Mouse (Mus musculus) left cerebral cortex, postnatal 10 days (tissue): Measurements from ENCODE around the gene Rpl18. TPM values are rescaled to one million over a fixed set of nuclear protein-coding genes. Genes with fewer than 3 reads are reported as not detected.
A peak's percentile ranks its signal among the peaks of the same experiment; 100 is the strongest.

Source experiments
- DNase-seq, 2 experiments: peaks; one replicate each; pipeline ENCODE4 v3.0.0; 2021 to 2022; ENCODE audit warnings: low spot score in 2 of 2, mixed read lengths in 1 of 2; ENCODE audit errors: extremely low spot score in 1 of 2
- intact Hi-C: fragments of 180-260 bp; cut with DNase I; formaldehyde crosslinking; loops from one replicate; pipeline ENCODE4 v1.15.1; 2025
- total RNA-seq, 2 experiments: library from RNA; stranded (reverse); gene quantifications; 2 replicates each; pipeline ENCODE4 v1.2.3; 2021

Gene Rpl18
- total RNA-seq, 2 experiments from 2014 or later = 437 to 456 TPM

DNA sequence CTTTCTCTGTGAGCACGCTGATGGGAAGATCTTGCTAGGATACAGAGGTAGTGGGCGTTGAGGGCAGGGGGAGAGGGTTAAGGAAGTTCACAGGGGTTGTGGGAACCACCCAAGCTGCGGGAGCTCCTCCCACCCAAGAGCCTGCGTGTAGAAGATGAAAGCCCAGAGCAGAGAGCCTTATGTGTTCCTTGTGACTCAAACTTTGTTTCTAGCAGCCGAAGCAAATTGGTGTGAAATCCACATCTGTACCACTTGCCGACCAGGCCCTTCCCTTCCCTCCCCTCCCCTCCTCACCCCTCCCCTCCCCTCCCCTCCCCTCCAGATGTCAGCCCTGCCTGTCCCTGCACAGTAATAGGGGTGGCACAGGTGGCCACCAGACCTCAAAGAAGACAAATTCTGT lies 20.2 kb upstream of the Rpl18 start:
- intact Hi-C loops = no loop called here

DNA sequence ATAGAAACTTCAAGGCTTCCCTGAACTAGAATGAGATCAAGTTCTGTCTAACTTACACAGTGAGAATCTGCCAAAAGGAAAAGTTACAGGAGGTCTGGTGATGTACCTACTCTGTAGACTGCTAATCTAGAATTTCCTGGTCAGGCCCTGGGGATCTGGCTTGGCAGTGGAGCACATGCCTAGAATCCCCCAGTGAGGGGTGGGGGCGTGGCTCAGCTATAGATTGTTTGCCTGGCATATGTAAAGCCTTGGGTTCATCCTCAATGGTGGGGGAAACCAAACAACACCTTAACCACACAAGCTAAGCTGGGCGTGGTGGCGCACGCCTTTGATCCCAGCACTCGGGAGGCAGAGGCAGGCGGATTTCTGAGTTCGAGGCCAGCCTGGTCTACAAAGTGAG lies 17.4 kb upstream of the Rpl18 start:
- intact Hi-C loops = no loop called here
- no peak for DNase-seq

More for the DNA sequence above, 20.2 kb upstream of the Rpl18 start:
- DNase-seq = no peak

DNA sequence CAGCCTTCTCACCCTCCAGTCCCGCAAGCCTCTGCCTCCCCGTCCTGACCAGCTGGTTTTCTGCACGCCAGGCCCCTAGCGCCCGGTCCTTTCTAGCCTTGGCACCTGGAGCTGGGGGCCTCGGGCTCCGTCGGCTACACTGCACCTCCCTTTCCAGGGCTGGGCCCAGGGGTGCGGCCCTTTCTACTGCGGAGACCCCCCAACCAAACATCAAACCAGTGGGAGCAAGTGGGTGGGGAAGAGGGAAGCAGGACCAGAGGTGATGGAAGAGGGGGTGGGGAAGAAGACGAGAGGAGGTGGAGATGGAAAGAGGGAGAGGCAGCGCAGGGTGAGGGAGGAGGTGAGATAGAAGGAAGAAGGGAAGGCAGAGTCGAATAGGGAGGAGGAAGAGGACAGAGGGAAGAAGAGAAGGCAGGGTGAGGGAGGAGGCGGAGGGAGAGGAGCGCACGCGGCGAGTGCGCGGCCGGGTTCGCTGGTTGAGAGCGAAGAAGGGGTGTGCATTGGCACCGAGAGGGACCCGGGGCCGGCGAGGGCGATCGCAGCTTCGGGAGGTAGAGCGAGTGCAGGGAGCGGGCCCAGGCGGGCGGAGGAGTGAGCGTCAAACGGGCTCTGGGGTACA lies 15.6 kb upstream of the Rpl18 start, which contains the start of gene Car11:
Gene Car11, plus strand, starts transcription at position 321 of the 619 bp plus-strand sequence.
- intact Hi-C loops = no loop called here
- DNase-seq = peak in 1 of 2 experiments; percentile 74

DNA sequence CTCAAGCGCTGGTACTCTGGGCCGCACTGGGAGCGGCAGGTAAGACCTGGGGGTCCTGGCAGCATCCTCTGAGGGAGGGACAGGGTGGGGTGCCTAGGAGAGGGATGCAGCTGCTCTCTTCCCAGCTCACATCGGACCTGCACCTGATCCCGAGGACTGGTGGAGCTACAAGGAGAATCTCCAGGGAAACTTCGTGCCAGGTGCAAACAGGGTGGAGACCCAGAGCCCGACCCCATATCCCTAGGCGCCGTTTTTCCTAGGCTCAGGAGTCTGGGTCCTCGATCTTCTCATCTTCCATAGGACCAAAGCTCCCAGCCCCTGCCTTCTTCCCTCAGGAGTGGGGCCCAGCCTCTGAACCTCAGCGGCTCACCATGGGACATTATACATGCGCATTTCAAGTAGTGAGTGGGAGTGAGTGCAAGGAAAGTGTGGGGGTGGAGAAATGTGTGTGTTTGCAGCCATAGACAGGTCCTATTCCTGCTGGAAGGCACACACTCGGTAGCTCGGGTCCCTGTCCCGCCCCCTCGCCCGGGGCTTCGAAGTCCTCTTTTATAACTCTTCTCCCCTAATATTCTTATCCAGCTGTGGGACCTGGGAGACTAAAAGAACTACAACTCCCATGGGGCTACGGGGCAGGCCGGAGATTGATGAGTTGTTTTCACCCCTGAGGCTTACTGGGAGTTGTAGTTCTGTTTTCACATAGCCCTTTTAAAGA lies 14.8 kb upstream of the Rpl18 start:
- intact Hi-C loops = no loop called here
- peak in 1 of 2 experiments; percentile 80 for DNase-seq

DNA sequence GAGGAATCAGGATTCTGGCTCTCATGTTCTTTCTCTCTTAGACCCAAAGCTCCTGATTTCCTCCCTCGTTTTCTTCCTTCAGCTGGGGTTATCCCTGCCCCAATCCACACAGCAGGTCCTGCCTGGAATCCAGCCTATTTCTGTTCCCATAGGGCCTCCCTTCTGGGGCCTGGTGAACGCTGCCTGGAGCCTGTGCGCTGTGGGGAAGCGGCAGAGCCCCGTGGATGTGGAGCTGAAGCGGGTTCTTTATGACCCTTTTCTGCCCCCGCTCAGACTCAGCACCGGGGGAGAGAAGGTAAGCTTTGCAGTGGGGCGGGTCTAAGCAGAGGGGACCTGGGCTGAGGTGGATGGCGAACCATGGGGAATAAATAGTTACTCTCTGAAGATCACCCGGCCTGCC lies 14.2 kb upstream of the Rpl18 start:
- no peak for DNase-seq
- intact Hi-C loops = no loop called here

DNA sequence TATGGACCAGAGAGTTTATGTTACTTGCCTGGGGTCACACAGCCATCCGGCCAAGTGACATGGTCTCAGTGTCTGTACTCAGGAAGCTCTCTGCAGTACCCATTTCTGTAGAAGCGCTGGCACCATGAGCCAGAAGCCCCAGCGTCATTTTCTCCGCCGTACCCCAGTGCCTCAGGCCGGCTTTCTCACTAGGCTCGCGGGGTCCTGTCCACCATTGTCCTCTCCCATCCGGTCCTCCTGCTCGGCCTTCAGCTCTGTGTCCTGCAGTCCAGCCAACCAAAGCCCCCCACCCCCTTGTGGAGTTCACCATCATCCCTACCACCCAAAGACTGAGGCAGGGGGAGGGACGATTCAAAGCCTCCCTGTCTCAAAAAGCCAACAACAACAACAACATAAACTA lies 13.7 kb upstream of the Rpl18 start:
- DNase-seq = no peak
- intact Hi-C loops = no loop called here

DNA sequence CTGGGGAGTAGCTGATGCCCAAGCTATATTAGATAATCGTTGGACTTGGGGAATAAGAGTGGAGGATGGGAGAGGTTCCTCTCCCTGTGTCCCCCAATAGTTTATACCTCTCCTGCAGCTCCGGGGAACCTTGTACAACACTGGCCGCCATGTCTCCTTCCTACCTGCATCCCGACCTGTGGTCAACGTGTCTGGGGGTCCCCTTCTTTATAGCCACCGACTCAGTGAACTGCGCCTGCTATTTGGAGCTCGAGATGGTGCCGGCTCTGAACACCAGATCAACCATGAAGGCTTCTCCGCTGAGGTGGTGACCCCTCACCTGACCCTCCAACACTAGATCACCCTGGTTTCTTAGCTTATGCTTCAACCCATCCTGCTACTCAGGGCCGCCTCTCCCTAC lies 12.9 kb upstream of the Rpl18 start:
- intact Hi-C loops = no loop called here

DNA sequence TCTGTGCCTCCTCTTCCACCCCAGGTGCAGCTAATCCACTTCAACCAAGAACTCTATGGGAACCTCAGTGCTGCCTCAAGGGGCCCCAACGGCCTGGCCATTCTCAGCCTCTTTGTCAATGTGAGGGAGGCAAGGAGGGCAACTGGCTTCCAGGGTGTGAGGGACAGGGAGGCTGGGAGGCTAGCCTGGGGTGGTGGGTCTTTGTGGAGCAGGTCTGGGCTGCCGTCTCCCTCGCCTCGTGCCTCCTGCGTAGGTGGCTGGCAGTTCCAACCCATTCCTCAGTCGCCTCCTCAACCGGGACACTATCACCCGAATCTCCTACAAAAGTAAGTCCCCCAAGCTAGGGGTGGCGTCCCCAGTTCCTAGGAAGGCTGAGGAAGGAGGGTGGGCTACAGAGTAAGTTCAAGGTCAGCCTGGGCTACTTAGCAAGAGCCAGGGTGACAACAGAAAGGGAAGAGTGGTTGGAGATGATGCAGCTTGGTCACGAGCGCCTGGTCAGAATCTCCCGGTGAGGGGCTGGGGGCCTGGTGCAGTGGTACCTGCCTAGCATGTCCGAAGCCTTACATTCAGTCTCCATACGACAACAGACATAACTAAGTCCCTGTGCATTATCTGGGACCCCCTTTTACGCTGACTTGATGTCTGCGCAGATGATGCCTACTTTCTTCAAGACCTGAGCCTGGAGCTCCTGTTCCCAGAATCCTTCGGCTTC lies 12.3 kb upstream of the Rpl18 start:
- intact Hi-C loops = no loop called here
- no peak for DNase-seq

More for the DNA sequence above, 12.9 kb upstream of the Rpl18 start:
- no peak for DNase-seq

DNA sequence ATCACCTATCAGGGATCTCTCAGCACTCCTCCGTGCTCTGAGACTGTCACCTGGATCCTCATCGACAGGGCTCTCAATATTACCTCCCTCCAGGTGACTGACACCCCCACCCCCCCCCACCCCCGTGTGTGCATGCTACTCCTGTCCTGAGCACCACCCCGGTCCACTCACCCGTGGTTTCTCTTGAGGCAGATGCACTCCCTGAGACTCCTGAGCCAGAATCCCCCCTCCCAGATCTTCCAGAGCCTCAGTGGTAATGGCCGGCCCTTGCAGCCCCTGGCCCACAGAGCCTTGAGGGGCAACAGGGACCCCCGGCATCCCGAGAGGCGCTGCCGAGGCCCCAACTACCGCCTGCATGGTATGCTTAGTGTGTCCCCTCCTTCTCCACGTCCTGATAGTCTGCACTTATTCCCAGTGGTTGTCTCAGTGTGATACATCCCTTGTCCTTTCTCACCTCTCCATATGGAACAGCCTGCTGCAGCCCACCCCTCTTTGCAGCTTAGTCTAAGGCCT lies 11.7 kb upstream of the Rpl18 start:
- peak in 1 of 2 experiments; percentile 65 for DNase-seq
- intact Hi-C loops = no loop called here

DNA sequence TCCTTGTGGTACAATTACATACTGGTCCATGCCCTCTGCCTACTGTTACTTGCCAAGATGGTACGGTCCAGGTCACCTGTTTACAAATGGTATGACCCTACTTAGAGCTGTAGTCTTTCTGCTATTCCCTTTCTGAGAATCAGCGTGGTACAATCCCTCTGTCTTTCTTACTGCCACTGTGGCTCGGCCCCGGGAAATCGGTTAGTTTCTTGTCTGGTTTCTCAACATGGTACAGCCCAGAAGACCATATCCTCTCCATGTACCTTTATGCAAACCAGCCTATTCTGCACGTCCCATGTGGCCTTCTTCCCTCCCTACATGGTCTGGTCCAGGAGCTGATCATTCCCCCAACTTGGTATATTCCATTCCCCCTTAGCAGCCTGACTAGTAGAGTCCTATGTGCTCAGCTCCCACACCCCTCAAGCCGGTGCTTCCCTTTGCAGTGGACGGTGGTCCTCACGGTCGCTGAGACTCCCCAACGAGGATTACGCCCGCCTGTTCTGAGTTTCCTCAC lies 11.2 kb upstream of the Rpl18 start:
- peak; percentile 80 to 84 for DNase-seq
- intact Hi-C loops = no loop called here

DNA sequence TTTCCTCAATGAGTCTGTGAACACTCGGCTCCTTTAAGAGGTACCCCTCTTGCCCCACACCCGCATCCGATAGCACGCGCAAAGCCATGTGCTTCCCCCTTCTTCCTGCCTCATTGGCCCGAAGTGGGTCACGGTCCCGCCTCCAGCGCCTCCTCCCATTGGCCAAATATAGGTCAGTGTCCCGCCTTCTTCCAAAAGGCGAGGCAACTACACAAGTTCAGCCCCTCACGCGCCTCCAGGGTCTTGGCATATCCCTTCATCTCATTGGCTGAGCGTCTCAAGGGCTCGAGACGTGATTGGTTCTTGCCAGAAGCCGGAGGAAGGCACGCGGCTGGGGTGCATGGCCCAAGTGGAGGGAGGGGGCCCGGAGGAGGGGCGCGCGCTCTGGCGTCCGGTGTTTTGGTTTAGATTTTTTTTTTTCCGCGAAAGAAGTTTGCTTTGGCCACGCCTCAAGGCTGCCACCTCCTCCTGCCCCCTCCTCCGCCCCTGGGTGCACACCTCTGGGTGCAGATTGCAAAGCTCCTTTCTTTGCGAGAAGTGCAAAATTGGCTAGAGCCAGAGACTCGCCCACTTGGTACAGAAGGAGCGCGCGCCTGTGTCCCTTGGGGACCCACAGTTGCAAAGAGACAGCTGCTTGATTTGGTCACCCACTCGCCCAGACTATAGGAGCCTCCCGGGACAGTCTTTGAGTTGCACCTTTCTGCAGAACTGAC lies 10.4 kb upstream of the Rpl18 start, which contains the start of gene Dbp:
Gene Dbp, plus strand, starts transcription at position 359 of the 713 bp plus-strand sequence.
- intact Hi-C loops = no loop called here
- DNase-seq = peak; percentile 99 to 100

DNA sequence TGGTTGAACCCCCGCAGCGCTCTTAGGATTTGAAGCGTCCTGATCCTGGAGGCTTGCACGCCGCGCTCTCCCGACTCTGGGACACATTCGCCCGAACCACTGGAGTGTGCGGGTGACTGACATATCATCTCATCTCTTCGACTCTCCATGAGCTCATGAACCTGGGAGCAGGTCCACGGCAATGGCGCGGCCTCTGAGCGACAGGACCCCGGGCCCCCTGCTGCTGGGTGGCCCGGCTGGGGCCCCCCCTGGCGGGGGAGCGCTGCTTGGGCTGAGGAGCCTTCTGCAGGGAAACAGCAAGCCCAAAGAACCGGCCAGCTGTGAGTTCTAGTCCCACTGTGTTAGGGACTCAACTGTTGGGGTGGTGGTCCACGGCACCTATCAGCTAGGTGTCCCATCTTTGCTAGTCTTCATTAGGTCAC lies 9.8 kb upstream of the Rpl18 start:
- DNase-seq = peak in 1 of 2 experiments; percentile 71
- intact Hi-C loops = no loop called here

DNA sequence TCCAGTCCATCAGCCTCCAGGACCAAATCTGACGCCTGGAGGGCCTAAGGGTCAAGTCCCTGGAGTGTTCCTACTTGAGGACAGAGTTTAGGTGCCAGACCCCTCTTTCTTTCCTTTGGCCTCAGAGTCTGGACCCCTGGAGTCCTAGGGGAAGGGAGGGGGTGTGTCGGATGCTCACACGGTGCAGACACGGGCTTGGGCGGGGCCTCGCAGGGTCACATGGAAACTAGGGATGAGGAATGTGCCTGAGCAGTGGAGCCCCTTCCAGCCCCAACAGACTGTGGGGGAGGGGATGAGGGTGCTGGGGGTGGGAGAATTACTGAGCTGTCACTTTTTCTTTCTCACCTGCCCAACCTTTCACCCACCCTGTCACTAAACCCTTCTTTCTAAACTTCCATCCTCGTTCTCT lies 9.4 kb upstream of the Rpl18 start:
- intact Hi-C loops = no loop called here
- peak in 1 of 2 experiments; percentile 95 for DNase-seq

DNA sequence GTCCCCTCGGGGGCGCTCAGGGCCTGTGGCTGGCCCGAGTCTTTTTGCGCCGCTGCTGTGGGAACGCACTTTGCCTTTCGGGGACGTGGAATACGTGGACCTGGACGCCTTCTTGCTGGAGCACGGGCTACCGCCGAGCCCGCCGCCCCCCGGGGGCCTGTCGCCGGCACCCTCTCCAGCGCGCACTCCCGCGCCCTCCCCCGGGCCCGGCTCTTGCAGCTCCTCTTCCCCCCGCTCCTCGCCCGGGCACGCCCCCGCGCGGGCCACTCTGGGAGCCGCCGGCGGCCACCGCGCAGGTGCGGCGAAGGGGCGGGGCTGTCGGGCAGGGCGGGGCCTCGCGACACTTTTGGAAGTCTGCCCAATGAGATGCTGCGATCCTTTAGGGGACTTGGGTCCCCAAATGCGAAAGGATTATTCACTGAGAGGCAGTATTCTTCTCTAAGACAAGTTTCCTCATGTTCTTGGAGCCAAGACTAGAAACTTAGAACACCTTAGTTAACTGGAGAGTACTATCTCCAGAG lies 8.5 kb upstream of the Rpl18 start:
- intact Hi-C loops = no loop called here

DNA sequence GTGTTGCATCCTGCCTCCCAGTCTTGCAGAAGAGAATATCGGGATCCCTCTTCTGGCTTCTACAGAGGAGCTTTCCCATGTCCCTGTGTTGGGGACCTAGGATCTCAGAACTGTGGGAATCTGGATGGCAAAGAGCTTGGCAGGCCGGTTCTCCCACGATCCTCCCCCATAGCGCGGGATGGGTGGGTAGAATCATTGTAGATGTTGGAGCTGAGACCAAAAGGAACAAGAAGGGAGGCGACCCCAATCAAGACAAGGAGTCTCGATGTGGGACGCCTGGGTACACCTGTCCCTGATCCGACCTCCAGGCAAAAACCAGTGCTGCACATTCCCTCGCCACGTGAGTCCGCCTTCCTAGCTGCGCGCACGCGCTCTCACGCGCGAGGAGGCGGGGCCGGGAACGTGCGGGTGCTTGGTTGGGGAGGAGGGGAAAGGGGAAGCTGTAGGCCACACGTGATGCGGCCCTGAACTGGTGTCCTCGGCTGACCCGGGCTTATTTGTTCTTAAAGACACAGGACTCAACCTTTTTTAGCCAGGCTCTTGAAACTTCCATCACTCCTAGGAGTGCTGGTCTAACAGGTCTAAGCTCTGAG lies 7.8 kb upstream of the Rpl18 start:
- DNase-seq = peak; percentile 92 to 98
- intact Hi-C loops = no loop called here

More for the DNA sequence above, 8.5 kb upstream of the Rpl18 start:
- peak in 1 of 2 experiments; percentile 96 for DNase-seq

DNA sequence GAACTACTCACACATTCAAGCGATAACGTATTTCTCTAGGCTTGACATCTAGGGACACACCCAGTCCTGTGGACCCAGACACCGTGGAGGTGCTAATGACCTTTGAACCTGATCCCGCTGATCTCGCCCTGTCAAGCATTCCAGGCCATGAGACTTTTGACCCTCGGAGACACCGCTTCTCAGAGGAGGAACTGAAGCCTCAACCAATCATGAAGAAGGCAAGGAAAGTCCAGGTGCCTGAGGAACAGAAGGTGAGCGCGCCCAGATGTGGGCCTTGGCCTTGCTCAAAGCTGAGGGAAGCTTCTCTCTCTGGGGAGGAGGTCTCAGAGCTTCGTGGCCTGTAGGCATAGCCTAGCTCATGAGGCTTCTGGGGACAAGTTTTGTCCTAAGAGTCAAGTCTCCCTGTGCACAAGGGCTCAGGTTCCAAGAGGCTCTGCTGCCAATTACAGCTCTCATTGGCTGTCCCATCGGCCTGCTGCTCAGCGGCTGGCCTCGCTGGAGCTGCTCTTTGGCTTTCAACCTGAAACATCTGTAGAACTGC lies 7.0 kb upstream of the Rpl18 start:
- no peak for DNase-seq
- intact Hi-C loops = no loop called here

DNA sequence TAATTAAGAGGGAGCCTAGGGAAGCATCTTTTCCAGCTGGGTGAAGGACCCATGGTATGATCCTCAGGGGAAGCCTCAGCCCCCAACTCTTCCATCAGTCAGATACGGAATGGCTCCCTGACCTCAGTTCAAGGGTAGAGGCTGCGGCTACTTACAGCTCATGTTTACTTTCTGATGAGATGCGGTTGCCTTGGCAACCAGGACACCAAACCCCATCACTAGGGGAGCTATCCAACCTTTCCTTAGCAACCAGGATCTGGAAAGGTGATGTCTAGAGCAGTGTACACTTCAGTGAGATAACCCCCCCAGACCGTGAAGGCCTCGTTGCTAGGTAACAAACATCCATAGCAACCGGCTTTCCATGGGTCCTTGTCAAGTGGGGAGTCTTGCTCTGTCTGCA lies 6.2 kb upstream of the Rpl18 start:
- DNase-seq = no peak

More for the DNA sequence above, 6.2 kb upstream of the Rpl18 start:
- intact Hi-C loops = no loop called here
